Mouse (Mus musculus) retina, postnatal 7 days (tissue): Measurements from ENCODE around the gene Uqcc1.

Experiments used
- DNase-seq: peaks from one replicate; pipeline ENCODE4 v3.0.0-alpha.2; 2012; ENCODE audit warnings: low read depth, low spot score

The Uqcc1 gene

GRCm38 (mm10) chr2:155929531-155930442 is at the start of gene Uqcc1:
TSS of gene Uqcc1 (minus strand) at chr2:155930310.
- peak; percentile 94 for DNase-seq

- no peak for DNase-seq
Measured at GRCm38 (mm10) chr2:155979328-155979991, 49.4 kb upstream of the Uqcc1 start.

- DNase-seq, result no peak
Measured at GRCm38 (mm10) chr2:155974087-155974731, 44.1 kb upstream of the Uqcc1 start.

GRCm38 (mm10) chr2:155973348-155973747 is 43.2 kb upstream of the Uqcc1 start:
- peak; percentile 51 for DNase-seq

GRCm38 (mm10) chr2:155962991-155963390 is 32.9 kb upstream of the Uqcc1 start:
- DNase-seq, result peak; percentile 56

GRCm38 (mm10) chr2:155961862-155962261 is 31.8 kb upstream of the Uqcc1 start:
- no peak for DNase-seq

- no peak for DNase-seq
Measured at GRCm38 (mm10) chr2:155959981-155960380, 29.9 kb upstream of the Uqcc1 start.

- DNase-seq, result peak; percentile 84
Measured at GRCm38 (mm10) chr2:155956134-155957059, 26.3 kb upstream of the Uqcc1 start, which contains the start of gene Cep250. TSS of gene Cep250 (plus strand) at chr2:155956458.

- DNase-seq, result no peak
Measured at GRCm38 (mm10) chr2:155952006-155952405, 21.9 kb upstream of the Uqcc1 start.

- no peak for DNase-seq
Measured at GRCm38 (mm10) chr2:155949362-155949761, 19.3 kb upstream of the Uqcc1 start.

GRCm38 (mm10) chr2:155947390-155948002 is 17.4 kb upstream of the Uqcc1 start:
- DNase-seq, result no peak

GRCm38 (mm10) chr2:155946499-155946898 is 16.4 kb upstream of the Uqcc1 start:
- DNase-seq, result no peak

- DNase-seq, result no peak
Measured at GRCm38 (mm10) chr2:155946069-155946468, 16.0 kb upstream of the Uqcc1 start.

GRCm38 (mm10) chr2:155945580-155945979 is 15.5 kb upstream of the Uqcc1 start:
- DNase-seq, result no peak

- DNase-seq, result no peak
Measured at GRCm38 (mm10) chr2:155945124-155945523, 15.0 kb upstream of the Uqcc1 start, which contains the start of gene Gdf5. TSS of gene Gdf5 (minus strand) at chr2:155945367.

GRCm38 (mm10) chr2:155944685-155945084 is 14.6 kb upstream of the Uqcc1 start:
- no peak for DNase-seq

- DNase-seq, result no peak
Measured at GRCm38 (mm10) chr2:155943463-155943862, 13.4 kb upstream of the Uqcc1 start.

GRCm38 (mm10) chr2:155941697-155942442 is 11.8 kb upstream of the Uqcc1 start:
- DNase-seq, result no peak

- DNase-seq, result no peak
Measured at GRCm38 (mm10) chr2:155940681-155941080, 10.6 kb upstream of the Uqcc1 start, which contains the start of gene Gm15557. TSS of gene Gm15557 (plus strand) at chr2:155940728.
